Mouse (Mus musculus): ENCODE results near the gene Ap2s1.

DNA sequence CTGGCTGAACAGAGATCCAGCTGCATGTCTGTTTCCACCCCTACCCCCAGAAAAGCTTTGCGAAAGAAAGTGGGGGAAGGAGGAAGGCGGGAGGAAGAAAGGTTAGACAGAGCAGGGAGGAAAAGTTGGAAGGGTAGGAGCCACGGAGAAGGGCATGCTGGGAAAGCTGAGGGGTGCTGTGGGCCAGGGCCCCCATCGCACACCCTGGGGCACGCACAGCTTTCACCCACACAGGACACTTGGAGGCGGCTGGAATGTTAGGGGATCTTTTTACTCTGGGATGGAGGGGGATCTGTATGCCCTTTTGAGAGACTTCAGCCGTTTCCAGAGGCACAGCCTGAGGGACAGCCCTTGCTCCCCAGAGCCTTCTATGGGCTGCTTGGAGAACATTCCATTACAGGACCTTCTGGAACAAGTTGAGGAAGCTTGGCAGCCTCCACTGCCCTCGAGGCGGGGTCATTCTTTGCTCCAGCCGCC is 22.8 kb downstream of the Ap2s1 start:
- TF ChIP-seq POLR2A (IDR thresholded peaks at IDR 0.05; ENCODE audit: borderline replicate concordance, control insufficient read depth, low read depth, low read length) (no peak), CTCF (IDR thresholded peaks at IDR 0.05; ENCODE audit: control insufficient read depth, insufficient read depth, low read length) (no peak)

Measured in bone marrow, adult 2 months (tissue).